In the genomic region with DNA sequence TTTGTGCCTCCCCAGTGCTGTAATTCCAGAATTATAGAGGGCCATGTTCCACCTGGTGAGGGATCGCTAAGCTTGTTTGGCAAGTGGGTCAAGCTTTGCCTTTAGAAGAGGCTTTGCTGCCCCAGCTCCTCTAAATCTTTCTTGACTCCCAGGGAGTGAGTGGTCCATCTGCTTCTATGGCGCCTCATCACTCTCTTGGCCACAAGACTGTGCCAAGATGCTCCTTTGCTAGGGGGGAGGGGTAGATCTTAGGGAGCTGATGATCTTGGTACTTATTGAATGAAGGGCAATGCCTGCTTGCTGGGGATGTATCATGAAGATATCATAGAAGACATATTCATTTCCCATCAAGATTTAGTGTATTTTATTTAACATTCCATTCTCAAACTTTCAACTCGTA, we compare ENCODE assay signal across 17 mouse cellular contexts.
DNase-seq lines count a peak whose midpoint lies in the region; ATAC-seq and TF ChIP-seq lines count a peak whose summit lies in the region.
"Had no signal": no experiment of that assay in that cellular context is flagged by ENCODE, and none has a peak within 500 bp of the region (broad histone marks: within the 10 kb centered on the region; RNA-seq: fewer than 3 reads in every experiment).

No protein-coding gene starts in this region.

- H3K27ac ChIP-seq in cerebellum, adult 2 months (ENCODE audit: insufficient read depth, low read length) = no peak overlapping the region
- H3K27ac ChIP-seq: embryonic facial prominence, embryonic 10.5 days; embryonic facial prominence, embryonic 12.5 days; forebrain, embryonic 13.5 days; forebrain, embryonic 15.5 days had no signal

- ATAC-seq in activated CD4-positive, CD25-positive, alpha-beta regulatory T cell, adult 4 months = no peak
- ATAC-seq: forebrain, embryonic 13.5 days; forebrain, embryonic 15.5 days; forebrain, postnatal 0 days had no signal

- peak; percentile 14 to 24 for DNase-seq in cerebellum, postnatal 14 days
- no peak for DNase-seq in cerebellum, adult 2 months
- peak; percentile 15 for DNase-seq in retina, adult 2 months (ENCODE audit: low read depth, low spot score)
- DNase-seq in retina, embryonic 14.5 days (ENCODE audit: low spot score) = no peak
- DNase-seq in retina, postnatal 1 day = peak; percentile 22
- DNase-seq: adrenal gland, adult 8-10 months; adrenal gland, postnatal 14 days; adrenal gland, postnatal 36 days; cerebellum, adult 11-12 months; cerebellum, adult 9-10 months; cerebellum, postnatal 25 days; forebrain, postnatal 0 days had no signal

- H3K4me1 ChIP-seq in cerebellum, adult 2 months (ENCODE audit: control insufficient read depth, insufficient read depth, low read length) = no peaks in the 10 kb centered on the region
- H3K4me1 ChIP-seq: embryonic facial prominence, embryonic 10.5 days; embryonic facial prominence, embryonic 12.5 days; forebrain, embryonic 13.5 days; forebrain, embryonic 15.5 days had no signal

- no peak for TF ChIP-seq CTCF in cerebellum, adult 2 months (IDR thresholded peaks at IDR 0.05; ENCODE audit: borderline replicate concordance, insufficient read depth, low read depth, low read length)

- no peak for TF ChIP-seq POLR2A in cerebellum, adult 2 months (IDR thresholded peaks at IDR 0.05; ENCODE audit: borderline replicate concordance, insufficient read depth, low read length)

- 47% methylated on average over 3 of the region's 3 CpGs for WGBS in cerebellum, adult 2 months

- no peak overlapping the region for H3K4me3 ChIP-seq in cerebellum, adult 2 months (replicated peaks; ENCODE audit: insufficient read depth, low read depth, low read length)
- H3K4me3 ChIP-seq: embryonic facial prominence, embryonic 10.5 days; embryonic facial prominence, embryonic 12.5 days; forebrain, embryonic 13.5 days; forebrain, embryonic 15.5 days had no signal

- no peaks in the 10 kb centered on the region for H3K27me3 ChIP-seq in cerebellum, adult 2 months (ENCODE audit: control insufficient read depth, insufficient read depth, low read length)
- H3K27me3 ChIP-seq: embryonic facial prominence, embryonic 12.5 days; forebrain, embryonic 13.5 days; forebrain, embryonic 15.5 days had no signal

Comparison
In these comparisons a context has a peak if more than half of its experiments do, and no peak if none do; other contexts are left out.
1. DNase-seq: peak in cerebellum, postnatal 14 days (2 of 2), retina, adult 2 months (single experiment) and retina, postnatal 1 day (single experiment); none in cerebellum, adult 2 months (0 of 2) and retina, embryonic 14.5 days (single experiment).